Mouse (Mus musculus) ovary, postnatal 14 days (tissue): Measurements from ENCODE around the gene Arhgap23.

Experiments used
- DNase-seq: peaks from one replicate; pipeline ENCODE4 v3.0.0; 2022; ENCODE audit warnings: low spot score

The Arhgap23 gene

DNA sequence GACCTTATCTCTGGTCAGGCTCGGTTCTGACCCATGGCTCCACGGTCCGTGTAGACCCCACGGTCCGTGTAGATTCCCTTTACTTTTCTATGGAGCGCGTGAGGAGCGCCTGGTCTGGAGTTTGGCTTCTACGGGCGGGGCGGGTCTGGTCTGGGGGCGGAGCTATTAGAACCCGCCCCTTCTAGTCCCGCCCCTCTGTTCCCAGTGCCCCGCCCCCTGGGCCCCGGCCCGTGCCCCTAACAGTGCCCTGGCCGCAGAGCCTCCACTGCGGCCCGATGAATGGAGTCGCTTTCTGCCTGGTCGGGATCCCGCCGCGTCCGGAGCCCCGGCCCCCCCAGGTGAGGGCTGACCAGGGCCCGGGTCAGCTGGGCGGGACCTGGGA lies at the start of gene Arhgap23:
TSS of gene Arhgap23 (plus strand) at position 204 of the 382 bp plus-strand sequence.
- DNase-seq: peak; percentile 67

- no peak for DNase-seq
These were observed 49.8 kb upstream of the Arhgap23 start for GRCm38 (mm10) chr11:97365556-97365955.

DNA sequence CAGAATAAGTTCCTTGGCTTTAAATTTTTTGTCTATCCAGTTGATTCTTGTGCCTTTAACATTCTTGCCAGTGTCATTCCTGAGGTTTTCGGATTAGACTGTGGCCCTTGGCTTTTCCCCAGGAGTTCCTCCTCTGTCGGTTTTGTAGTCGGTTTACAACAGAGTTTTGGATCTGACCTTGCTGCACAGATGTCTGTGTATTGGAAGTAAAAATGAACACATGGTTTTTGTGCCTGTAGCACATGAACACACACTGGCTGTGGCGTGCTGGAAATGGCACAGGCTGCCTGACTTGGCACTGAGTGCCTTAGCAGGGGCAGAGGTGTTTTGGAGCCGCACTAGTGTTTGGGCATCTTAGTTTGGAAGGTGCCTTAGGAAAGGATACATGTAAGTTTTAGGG lies 46.8 kb upstream of the Arhgap23 start:
- DNase-seq: no peak

DNA sequence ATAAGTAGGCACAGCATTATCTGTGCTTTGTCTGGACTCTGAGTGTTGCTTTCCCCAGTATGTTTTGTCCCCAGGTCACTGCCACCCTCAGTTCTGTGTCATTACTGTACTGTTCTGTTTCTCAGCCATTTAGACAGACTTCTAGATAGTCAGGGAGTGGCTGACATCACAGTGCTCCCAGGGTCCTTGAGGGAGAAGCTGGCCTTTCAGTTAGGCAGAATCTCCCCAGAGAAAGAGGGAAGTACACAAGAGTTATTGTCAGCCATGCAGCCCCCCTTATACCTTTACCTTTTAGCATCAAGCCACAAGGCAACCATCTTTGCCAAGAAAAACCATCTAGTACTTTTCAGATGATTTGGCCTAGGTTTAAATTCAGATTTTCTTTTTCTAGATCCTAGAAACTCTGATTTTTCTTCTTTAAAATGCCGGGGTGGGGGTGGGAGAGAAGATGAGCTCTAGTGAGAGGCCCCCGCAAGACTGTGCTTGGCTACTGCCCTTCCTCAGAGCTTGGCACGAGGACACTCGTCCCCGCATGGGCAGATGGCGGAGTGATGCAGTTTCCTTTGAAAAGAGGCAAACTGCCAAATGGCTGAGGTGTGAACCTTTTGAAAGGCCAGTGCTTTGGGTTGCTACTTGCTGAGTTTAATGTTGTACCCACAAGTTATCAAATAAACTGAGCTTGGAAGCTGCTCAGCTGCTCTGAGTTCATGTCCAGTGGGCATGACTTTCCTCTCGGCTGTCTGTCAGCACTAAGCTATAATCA lies 44.8 kb upstream of the Arhgap23 start:
- DNase-seq: no peak

GRCm38 (mm10) chr11:97372159-97372864 lies 43.0 kb upstream of the Arhgap23 start:
- no peak for DNase-seq

DNA sequence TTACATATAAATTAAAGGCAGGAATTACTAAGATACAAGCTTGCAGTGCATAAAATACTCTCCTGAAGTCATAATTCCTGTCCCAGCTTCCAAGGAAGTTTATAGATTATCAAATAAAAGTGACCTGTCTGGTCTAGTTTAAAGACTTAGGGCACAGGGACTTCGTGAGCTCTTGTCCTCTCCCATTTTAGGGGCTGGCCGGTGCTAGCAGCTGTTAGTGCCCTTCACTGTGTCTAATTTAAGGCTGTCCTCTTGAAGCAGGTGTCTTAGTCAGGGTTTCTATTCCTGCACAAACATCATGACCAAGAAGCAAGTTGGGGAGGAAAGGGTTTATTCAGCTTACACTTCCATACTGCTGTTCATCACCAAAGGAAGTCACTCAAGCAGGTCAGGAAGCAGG lies 41.9 kb upstream of the Arhgap23 start:
- DNase-seq: no peak

GRCm38 (mm10) chr11:97380036-97380435 lies 35.3 kb upstream of the Arhgap23 start:
- no peak for DNase-seq

- DNase-seq: no peak
These were observed 32.3 kb upstream of the Arhgap23 start for GRCm38 (mm10) chr11:97383017-97383416.

DNA sequence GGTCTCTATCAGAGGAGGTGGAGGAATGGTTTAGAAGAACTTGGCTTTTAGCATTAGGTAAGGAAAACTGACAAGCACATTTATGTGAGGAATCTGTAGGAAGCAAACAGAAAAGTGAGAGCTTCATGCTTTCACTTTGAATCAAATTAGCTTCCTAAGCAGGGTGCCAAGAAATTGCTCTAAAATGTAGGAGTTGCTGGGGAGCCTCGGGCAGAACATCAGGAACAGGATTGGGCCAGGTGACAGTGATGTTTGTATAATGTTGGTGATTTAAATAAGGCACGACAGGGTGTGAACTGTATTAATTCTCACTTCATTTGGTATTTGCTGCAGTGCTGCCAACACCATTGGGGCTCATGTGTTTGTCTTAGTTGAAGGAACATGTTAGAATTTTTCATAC lies 31.6 kb upstream of the Arhgap23 start:
- DNase-seq: no peak

- no peak for DNase-seq
These were observed 27.5 kb upstream of the Arhgap23 start for GRCm38 (mm10) chr11:97387811-97388210.

DNA sequence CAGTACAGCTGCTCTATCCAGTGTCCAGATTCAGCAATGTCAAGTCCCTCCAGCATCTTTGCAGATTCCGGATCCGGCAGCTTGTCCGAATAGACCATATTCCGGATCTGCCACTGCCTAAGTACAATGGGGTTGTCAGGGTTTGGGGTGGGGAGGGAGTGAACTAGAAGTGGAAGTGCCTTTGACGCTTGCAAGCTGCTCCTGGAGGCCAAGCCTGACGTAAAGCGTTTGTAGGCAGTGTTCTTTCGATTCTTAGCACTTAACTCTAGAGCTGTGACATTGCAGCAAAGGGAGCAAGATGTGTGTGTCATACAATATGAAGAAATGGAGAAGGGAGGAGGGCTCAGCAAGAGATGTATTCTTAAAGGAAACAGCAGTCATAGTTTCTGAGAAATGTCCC lies 26.2 kb upstream of the Arhgap23 start:
- no peak for DNase-seq

- DNase-seq: no peak
These were observed 21.7 kb upstream of the Arhgap23 start for GRCm38 (mm10) chr11:97393658-97394057.

GRCm38 (mm10) chr11:97394146-97394545 lies 21.2 kb upstream of the Arhgap23 start:
- DNase-seq: no peak

GRCm38 (mm10) chr11:97398506-97398905 lies 16.8 kb upstream of the Arhgap23 start:
- no peak for DNase-seq

GRCm38 (mm10) chr11:97399958-97400710 lies 15.2 kb upstream of the Arhgap23 start:
- DNase-seq: peak; percentile 73

DNA sequence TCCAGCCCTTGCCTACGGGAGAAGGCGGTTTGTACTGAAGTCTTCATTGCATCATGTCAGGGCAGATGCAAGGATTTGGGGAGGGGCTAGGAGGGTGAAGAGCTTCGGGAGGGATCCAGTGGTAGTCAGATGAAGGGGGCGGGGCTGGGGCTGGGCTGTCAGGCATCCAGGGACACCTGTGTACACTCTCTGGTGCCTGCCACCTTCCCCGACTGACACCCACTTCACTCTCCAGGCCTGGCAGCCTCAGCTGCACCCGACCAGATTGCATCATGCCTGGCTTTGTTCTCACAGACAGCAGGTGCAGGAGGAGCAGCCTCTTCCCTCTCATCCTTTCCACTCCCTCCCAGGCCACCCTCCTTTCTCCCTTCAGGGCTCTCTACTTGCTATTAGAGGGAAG lies 14.3 kb upstream of the Arhgap23 start:
- no peak for DNase-seq

DNA sequence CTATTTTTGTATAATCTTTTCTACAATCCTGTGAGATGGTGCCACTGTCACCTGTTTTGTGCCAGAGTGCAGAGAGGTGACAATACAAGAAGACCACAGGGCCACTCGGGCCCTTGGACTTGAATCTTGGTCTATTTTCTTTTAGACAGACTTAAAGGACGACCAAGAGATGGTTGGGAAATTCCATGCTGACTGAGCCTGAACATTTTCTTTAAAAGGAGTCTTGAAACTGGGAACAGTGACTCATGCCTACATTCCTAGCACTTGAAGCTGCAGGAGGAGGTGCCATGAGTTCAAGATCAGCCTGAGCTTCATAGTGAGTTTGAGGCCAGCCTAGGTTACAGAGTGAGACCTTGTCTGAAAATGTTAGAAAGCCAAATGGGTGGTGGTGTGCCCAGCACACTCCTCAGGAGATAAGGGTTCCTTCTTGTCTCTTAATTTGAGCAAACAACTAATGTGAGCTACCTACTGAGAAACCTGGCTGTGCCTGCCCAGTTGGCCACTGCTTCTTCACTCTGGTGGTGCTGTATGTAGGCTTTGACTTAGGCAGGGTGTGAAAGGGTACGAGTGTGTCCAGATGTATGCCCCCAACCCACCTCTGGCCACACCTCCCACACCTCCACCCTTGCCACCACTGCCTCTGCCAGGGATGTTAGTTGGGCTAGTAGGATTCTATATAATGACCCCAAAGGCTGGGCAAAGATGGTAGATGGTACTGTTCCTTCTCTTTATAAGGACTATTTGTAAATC lies 13.5 kb upstream of the Arhgap23 start:
- no peak for DNase-seq

GRCm38 (mm10) chr11:97402746-97403145 lies 12.6 kb upstream of the Arhgap23 start:
- no peak for DNase-seq

- no peak for DNase-seq
These were observed 11.6 kb upstream of the Arhgap23 start for GRCm38 (mm10) chr11:97403614-97404183.

DNA sequence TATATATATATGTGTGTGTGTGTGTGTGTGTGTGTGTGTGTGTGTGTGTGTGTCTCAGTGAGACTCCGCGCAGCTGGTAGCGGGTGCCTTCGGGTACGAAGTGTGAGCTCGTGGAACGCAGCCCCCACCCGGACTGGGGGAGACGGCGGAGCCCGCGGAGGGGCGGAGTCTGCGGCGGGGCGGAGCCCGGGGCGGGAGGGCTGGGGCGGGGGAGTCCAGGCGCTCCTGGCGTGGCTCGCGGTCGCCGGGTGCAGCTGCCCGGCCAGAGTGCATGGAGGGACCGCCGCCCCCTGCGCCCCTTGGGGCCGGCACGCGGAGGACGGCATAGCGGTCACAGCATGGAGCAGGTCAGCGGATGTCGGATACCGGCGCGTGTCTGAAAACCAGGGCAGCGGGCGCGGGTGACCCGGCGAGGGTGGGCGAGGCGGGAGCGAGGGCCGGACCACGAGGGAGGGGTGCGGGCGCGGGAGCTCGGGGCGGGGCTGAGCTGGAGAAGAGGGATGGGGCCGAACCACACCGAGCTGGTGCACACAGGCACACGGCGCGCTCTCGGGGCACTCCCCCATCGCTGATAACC lies 11.1 kb upstream of the Arhgap23 start:
- DNase-seq: no peak

GRCm38 (mm10) chr11:97404761-97405190 lies 10.6 kb upstream of the Arhgap23 start:
- DNase-seq: no peak
